Mouse (Mus musculus) forebrain, embryonic 10.5 days (tissue): ENCODE measurements around the gene Boc. TPM values are rescaled to one million over a fixed set of nuclear protein-coding genes. Genes with fewer than 3 reads are reported as not detected.

Experiments used
- DNase-seq: peaks from one replicate; pipeline ENCODE4 v3.0.0-alpha.2; 2017; ENCODE audit warnings: low spot score; ENCODE audit errors: extremely low spot score
- H3K27ac ChIP-seq: fragments of 300-500 bp; sonication (generic); 2 replicates; pipeline ENCODE4 v1.5.1; 2016; ENCODE audit warnings: mild to moderate bottlenecking
- H3K27me3 ChIP-seq: fragments of 300-500 bp; sonication (generic); 2 replicates; pipeline ENCODE4 v1.6.1; 2016; ENCODE audit warnings: mild to moderate bottlenecking; ENCODE audit not compliant: poor library complexity, severe bottlenecking
- H3K36me3 ChIP-seq: fragments of 300-500 bp; sonication (generic); replicated peaks from 2 replicates; pipeline ENCODE4 v1.6.1; 2016; ENCODE audit warnings: mild to moderate bottlenecking, moderate library complexity
- H3K4me1 ChIP-seq: fragments of 300-500 bp; sonication (generic); 2 replicates; pipeline ENCODE4 v1.6.1; 2016
- H3K4me3 ChIP-seq: fragments of 300-500 bp; sonication (generic); 2 replicates; pipeline ENCODE4 v1.5.1; 2016; ENCODE audit warnings: mild to moderate bottlenecking, moderate library complexity
- H3K9me3 ChIP-seq: fragments of 300-500 bp; sonication (generic); 2 replicates; pipeline ENCODE4 v1.6.1; 2016; ENCODE audit warnings: mild to moderate bottlenecking, moderate library complexity
- WGBS: fragments of 180-500 bp; shearing (Covaris S2); methylation state at CpG from one replicate; pipeline ENCODE4 v1.1.7; 2016; 5-methylcytosine and 5-hydroxymethylcytosine counted together
- polyA plus RNA-seq: library from polyadenylated mRNA; unstranded; fragments of >200 nt; fragmentation: Nextera tagmentation; extraction: Ambion mirVana; gene quantifications from 2 replicates; pipeline ENCODE4 v1.2.1, GENCODE M21; 2016

Boc gene
- 25.9 TPM in 2 replicates for polyA plus RNA-seq

DNA sequence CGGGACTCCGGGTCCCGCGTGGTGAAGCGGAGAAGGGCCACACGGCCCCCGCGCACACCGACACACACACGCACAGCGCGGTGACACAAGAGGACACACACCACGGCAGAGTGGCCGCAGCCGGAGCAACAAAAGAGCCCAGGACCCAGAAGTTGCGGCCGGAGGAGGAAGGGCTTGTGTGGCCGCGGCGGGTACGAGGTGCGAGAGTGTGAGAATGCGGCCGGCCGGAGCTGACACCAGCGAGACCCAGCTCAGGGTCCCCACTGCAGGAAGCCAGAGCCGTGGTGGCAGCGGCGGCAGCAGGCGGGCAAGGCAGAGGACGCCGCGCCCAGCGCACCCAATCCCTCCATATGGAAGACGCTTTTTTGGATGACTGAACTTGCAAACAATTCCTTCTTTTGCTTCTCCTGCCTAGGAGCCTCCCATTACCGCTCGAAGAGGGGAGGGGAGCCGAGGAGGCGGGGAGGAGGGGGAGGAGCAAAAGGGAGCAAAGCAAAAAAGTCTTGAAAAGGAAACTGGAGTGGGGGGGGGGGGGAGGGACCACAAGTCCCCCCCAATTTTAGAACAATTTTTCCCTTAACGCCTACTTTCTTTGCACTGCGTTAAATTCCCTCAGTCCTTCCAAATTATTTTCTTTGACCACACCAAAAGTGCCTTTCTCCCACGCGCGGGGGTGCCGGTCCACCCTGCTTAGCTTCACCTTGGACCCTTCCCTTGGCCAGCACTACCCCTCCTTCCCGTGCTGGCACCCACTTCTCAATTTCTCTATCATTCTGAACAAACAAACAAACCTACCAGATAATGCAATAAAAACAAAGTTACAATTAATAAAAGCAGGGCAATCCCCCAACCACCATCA lies at the start of gene Boc:
TSS of gene Boc (minus strand) at position 427 of the 859 bp plus-strand sequence.
- H3K36me3 ChIP-seq = peaks cover 6% of the 10 kb centered on the region
- H3K27ac ChIP-seq = peak within 1 kb of the TSS; percentile 99
- peak within 1 kb of the TSS; percentile 91 for H3K4me3 ChIP-seq
- H3K4me1 ChIP-seq = peaks cover 69% of the 10 kb centered on the region
- under 1% methylated on average over 46 of the region's 46 CpGs for WGBS
- H3K27me3 ChIP-seq = peaks cover 9% of the 10 kb centered on the region
- no peaks in the 10 kb centered on the region for H3K9me3 ChIP-seq
- DNase-seq = peak; percentile 76

DNA sequence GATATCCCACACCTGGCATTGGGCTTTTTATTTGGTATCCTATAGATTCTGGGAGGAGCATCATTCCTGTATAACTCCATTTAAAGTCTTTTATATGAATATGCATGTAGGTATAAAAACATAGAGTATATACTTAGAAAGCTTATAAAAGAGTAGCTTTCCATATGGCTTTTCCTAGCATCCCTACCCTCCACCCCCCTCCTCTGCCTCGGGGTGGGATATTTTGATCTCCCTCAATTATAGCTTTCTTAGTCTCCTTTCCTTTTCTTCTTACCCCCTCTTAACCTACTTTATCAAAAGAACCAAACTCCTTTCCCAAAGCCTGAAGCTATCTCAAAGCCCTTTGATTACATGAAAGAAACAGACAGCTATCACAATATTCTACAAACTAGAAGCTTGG lies 47.9 kb upstream of the Boc start:
- H3K4me3 ChIP-seq = no peak overlapping the region
- H3K36me3 ChIP-seq = no peaks in the 10 kb centered on the region
- H3K27ac ChIP-seq = no peak overlapping the region
- peaks cover 23% of the 10 kb centered on the region for H3K4me1 ChIP-seq
- no peak for DNase-seq
- peaks cover 7% of the 10 kb centered on the region; the same call in 1 of the 2 replicates for H3K9me3 ChIP-seq
- peaks cover 19% of the 10 kb centered on the region; the same call in 1 of the 2 replicates for H3K27me3 ChIP-seq
- 88% methylated on average over 1 of the region's 1 CpGs for WGBS

DNA sequence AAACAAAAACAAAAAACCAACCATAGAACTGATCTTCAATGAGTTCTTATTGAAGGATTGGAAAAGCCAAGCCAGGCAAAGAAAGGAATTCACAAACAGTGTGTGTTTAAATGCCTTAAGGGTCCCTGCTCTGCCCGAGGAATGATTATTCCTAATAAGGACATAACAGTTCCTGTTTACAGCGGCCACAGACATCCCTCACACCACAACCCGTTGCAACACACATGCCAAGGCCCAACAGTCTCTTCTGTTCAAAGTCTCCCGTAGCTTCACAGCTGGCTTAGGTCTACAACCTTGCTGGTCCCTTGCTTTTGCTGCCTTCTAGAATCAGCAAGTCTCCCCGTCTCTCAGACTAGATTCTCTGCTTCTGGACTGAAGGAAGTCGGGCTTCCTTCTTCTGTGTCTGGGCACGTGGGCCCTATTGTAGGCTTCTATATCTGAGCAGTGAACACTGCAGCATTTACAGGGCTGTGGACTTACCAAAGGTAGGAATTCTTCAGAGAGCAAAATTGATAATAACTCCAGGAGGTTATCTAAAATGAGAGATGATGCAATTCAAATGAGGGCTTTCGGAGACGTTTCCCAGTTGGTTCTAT lies 45.4 kb upstream of the Boc start:
- H3K4me1 ChIP-seq = peaks cover 36% of the 10 kb centered on the region
- H3K4me3 ChIP-seq = no peak overlapping the region
- H3K27ac ChIP-seq = peak overlapping the region; percentile 31; the same call in 1 of the 2 replicates
- 76% methylated on average over 9 of the region's 9 CpGs for WGBS
- H3K9me3 ChIP-seq = peaks cover 7% of the 10 kb centered on the region; the same call in 1 of the 2 replicates
- no peaks in the 10 kb centered on the region for H3K36me3 ChIP-seq
- DNase-seq = no peak
- H3K27me3 ChIP-seq = peaks cover 14% of the 10 kb centered on the region; the same call in 1 of the 2 replicates

DNA sequence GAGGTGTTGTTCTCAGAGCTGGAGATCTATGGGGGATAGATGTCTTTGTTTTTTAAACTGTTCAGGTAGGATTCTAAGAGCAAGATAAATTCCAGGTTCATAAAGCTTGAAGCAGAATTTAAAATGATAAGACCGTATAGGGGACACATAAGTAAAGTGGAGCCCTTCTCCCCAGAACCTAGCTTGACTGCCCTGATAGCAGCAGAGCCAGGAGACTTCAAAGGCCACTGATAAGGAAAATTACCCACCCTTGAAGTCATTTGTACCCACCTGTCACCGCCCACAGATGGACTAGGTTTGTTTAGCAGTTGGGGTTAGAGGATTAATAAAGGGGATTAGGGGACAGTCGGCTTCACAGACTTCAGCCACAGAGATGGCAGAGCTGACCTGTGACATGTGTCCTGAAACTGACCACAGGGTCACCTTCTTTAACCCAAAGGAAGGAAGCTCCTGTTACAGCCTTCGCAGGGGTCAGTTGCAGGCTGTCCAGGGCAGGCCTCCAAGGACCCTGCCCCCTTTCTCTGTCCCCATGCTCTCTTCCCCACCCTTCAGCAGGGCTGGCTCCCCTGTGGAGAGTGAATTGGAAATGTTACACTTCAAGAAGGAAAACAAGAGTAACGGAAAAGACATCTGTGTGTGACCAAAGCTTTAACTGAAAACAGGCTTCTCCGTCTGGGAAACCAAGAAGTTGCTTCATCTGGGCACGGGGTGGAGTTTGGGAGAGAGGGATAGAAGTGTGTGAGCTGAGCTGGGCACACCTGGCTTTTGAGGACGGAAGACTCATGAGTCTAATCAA lies 43.5 kb upstream of the Boc start:
- Histone ChIP-seq H3K4me1 (peaks cover 36% of the 10 kb centered on the region), H3K36me3 (no peaks in the 10 kb centered on the region), H3K27me3 (peaks cover 14% of the 10 kb centered on the region; the same call in 1 of the 2 replicates), H3K4me3 (no peak overlapping the region), H3K9me3 (0 out of 2 replicates have a peak, but pooled peaks cover 3% of the 10 kb centered on the region), H3K27ac (peak overlapping the region; percentile 72)
- WGBS = 12% methylated on average over 8 of the region's 8 CpGs
- DNase-seq = peak; percentile 33

DNA sequence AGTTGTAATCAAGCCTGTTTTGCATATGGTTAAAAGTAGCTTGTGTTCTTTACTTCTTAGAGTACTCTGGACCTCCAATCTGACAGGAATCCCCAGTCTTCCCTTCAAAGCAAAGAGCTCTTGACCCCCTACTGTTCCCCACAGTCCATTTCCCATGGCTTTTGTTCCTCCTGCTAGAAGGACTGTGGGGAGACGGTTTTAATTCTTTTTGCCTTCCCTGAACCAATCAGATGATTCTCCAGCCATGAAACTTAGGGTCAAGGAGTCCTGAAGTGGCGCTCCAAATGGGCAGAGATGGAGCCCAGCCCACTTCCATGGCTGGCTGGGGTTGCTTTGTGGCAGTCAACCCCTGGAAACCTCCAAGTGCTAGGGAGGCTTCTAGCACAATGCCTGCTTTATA lies 42.5 kb upstream of the Boc start:
- DNase-seq = no peak
- H3K27me3 ChIP-seq = peaks cover 14% of the 10 kb centered on the region; the same call in 1 of the 2 replicates
- 4% methylated on average over 2 of the region's 2 CpGs for WGBS
- peaks cover 36% of the 10 kb centered on the region for H3K4me1 ChIP-seq
- H3K36me3 ChIP-seq = no peaks in the 10 kb centered on the region; the same call in 1 of the 2 replicates
- H3K4me3 ChIP-seq = no peak overlapping the region
- H3K27ac ChIP-seq = peak overlapping the region; percentile 72
- H3K9me3 ChIP-seq = peaks cover 6% of the 10 kb centered on the region

DNA sequence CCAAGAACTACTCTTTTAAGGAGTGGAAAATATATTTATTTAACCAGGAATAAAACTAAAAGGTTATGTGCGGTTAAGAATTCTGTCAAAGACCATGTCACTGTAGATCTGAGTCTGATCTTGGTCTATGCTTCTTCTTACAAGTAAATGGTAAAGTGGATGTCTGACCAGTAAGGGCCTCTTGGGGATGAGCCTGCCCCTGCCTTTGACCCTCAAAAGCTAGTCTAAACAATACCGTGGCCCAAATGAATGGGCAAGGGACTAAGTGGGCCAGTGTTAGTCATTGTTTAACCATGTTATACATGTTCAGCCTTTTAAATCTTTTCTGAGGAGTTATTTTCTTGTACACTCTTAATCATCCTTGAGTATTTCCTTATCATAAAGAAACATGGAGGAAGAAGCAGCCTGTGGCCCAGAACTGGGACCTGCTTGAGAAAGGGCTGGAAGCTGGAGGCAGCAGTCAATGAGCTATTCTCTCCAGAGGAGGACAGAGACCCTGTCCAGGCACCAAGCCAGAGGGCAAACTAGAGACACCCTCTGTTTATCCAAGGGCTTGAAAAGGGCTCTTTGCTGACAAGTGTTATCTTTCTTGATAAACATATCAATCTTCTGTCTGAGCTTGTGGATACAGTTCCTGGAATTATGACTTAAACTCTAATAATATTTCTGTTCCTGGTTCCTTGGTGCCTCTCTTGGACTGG lies 38.6 kb upstream of the Boc start:
- Histone ChIP-seq H3K36me3 (no peaks in the 10 kb centered on the region; the same call in 1 of the 2 replicates), H3K27me3 (no peaks in the 10 kb centered on the region; the same call in 1 of the 2 replicates), H3K4me1 (peaks cover 21% of the 10 kb centered on the region), H3K27ac (no peak overlapping the region), H3K9me3 (peaks cover 10% of the 10 kb centered on the region), H3K4me3 (no peak overlapping the region)
- no peak for DNase-seq
- 94% methylated on average over 2 of the region's 2 CpGs for WGBS

DNA sequence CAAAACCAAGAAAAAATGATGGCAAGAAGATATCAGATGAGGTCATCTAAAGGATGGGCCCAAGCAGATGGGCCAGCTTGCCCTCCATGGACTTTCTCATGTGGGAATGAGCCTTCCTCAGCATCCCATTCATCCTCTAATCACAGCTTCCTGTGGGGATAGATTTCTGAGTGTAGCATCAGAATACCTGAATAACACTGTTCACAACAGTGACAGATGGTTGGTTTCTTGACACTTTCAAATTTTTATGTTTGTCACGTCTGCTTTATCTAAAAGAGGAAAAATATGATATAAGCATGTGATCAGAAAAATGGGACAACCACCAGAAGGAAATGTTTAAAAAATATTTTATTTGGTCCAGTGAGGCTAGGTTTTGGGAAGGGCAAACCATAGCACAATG lies 30.8 kb upstream of the Boc start:
- no peak for DNase-seq
- WGBS = 85% methylated on average over 1 of the region's 1 CpGs
- H3K27me3 ChIP-seq = 0 out of 2 replicates have a peak, but pooled peaks cover 5% of the 10 kb centered on the region

DNA sequence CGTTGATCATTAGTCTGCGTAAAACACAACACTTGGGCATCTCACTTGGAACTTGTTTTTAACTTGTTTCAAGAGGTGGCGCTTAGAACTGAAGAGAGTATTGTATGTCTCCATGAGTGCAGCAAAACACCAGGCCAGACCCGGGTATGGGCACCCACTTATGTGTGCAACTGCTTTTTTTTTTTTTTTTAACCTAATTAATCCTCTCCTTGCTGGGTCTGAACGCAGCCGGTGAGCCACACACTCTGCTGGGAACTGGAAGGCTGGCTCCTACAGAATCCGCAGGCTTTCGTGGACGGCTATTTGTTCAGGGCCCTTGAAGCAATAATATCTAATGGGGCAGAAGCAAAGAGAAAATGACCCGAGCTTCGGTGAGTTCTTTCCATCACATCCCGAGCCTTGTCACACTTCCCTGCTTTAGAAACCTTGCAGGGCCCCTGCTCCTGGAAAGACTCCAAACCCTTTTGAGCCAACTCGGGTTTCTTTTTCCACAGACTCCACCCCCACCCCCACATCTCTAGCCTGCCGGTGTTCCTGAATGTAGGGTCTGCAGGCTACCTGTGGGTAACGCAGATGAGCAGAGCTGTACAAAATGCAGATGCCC lies 20.8 kb upstream of the Boc start:
- H3K4me3 ChIP-seq = peak overlapping the region; percentile 22; the same call in 1 of the 2 replicates
- no peaks in the 10 kb centered on the region for H3K36me3 ChIP-seq
- H3K27me3 ChIP-seq = peaks cover 41% of the 10 kb centered on the region; the same call in 1 of the 2 replicates
- DNase-seq = no peak
- WGBS = 29% methylated on average over 15 of the region's 15 CpGs
- H3K27ac ChIP-seq = peak overlapping the region; percentile 75
- peaks cover 30% of the 10 kb centered on the region for H3K4me1 ChIP-seq
- H3K9me3 ChIP-seq = no peaks in the 10 kb centered on the region

More for the DNA sequence above, 30.8 kb upstream of the Boc start:
- Histone ChIP-seq H3K4me1 (no peaks in the 10 kb centered on the region), H3K27ac (no peak overlapping the region), H3K4me3 (no peak overlapping the region), H3K9me3 (peaks cover 7% of the 10 kb centered on the region; the same call in 1 of the 2 replicates), H3K36me3 (no peaks in the 10 kb centered on the region)

DNA sequence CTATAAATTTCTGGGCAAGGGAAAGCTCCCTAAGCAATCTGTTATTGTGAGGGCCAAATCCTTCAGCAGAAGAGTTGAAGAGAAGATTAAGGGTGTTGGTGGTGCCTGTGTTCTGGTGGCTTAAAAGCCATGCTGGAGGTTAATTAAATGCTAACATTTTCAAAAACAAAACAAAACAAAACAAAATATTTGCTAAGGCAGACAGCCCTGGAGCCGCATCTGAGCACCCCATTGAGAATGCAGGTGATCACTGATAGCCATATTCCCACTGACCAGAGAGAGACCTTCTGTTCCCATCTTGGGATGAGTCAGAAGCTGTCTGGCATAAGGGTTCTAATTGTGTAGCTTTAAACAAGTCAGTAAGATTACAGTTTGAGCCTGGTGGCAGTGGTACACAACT lies 19.9 kb upstream of the Boc start:
- Histone ChIP-seq H3K9me3 (no peaks in the 10 kb centered on the region), H3K36me3 (no peaks in the 10 kb centered on the region), H3K4me1 (peaks cover 30% of the 10 kb centered on the region), H3K27me3 (peaks cover 31% of the 10 kb centered on the region; the same call in 1 of the 2 replicates), H3K27ac (peak overlapping the region; percentile 75; the same call in 1 of the 2 replicates), H3K4me3 (no peak overlapping the region)
- DNase-seq = no peak
- WGBS = 85% methylated on average over 1 of the region's 1 CpGs

DNA sequence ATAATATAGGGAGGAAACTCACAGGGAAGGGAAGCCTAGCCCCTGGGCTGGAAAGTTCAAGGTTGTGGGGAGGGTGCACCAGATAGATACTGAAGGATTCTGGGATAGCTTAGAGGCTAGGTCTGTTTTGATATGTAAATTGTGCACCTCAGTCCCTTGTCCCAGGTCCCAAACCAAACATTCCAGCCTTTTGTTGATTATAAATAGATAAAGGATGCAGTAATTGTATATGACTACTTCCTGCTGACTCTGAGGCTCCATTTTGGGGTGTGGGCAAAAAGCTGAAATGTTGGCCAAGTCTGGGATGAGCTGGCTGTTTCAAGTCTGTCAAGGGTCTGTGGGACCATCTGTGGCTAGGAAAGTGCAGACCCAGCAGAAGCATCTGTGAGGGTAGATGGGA lies 9.4 kb upstream of the Boc start:
- Histone ChIP-seq H3K27ac (0 out of 2 replicates have a peak overlapping the region, but pooled peaks have one; percentile 30), H3K27me3 (no peaks in the 10 kb centered on the region), H3K36me3 (no peaks in the 10 kb centered on the region), H3K9me3 (no peaks in the 10 kb centered on the region), H3K4me3 (no peak overlapping the region), H3K4me1 (peaks cover 29% of the 10 kb centered on the region)
- DNase-seq = no peak

DNA sequence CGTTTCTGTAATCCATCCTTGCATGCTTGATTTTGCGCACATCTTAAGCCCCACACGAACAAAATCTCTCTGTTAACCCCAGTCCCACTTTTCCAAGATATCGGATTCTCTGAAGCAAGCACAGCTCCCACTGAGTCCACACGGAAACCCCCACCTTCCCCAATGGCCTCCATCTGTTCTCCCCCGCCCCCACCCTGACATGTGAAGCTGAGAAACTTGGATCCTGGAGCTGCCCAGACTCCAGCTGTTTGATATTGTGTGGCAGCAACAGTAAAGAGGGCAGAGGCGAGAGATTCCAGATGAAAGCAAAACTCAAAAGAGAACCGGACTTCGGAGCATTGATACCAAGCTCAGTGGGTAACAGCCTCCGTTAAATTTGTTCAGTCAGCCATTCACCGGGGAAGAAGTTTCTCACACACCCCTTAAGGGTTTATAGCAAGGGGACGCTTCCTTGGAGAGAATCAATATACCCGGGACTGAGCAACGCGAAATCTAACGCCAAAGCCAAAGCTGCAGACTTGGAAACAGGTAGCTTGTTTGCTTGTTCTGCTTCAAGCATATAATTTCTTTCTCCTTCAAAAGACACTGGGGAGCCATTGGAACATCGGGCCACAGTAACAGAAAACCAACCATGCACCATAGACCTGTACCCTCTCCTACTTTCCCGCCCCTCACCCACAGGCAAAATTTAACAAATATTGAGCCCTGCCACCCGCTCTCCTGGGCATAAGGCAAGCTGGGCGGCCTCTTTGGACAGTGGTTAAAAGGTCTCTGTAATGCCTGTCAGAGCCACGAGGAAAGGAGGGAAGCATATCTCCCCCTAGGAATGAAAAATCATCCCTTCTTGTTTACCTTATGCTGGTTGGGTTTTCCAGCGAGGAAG lies 6.9 kb upstream of the Boc start:
- Histone ChIP-seq H3K4me1 (peaks cover 34% of the 10 kb centered on the region), H3K4me3 (peak overlapping the region; percentile 34), H3K27ac (peak overlapping the region; percentile 79), H3K9me3 (no peaks in the 10 kb centered on the region), H3K27me3 (0 out of 2 replicates have a peak, but pooled peaks cover 3% of the 10 kb centered on the region), H3K36me3 (no peaks in the 10 kb centered on the region)
- DNase-seq = no peak
- whole genome bisulfite sequencing = 38% methylated on average over 22 of the region's 22 CpGs
